Mouse (Mus musculus): ENCODE measurements around the gene Dazl.
A peak's percentile ranks its signal among the peaks of the same experiment; 100 is the strongest.
"Not testable (repeated sequence)": the region's sequence is repeated elsewhere in the genome, so short reads cannot be mapped to it uniquely, and the experiment has no call there.

Gene Dazl

DNA sequence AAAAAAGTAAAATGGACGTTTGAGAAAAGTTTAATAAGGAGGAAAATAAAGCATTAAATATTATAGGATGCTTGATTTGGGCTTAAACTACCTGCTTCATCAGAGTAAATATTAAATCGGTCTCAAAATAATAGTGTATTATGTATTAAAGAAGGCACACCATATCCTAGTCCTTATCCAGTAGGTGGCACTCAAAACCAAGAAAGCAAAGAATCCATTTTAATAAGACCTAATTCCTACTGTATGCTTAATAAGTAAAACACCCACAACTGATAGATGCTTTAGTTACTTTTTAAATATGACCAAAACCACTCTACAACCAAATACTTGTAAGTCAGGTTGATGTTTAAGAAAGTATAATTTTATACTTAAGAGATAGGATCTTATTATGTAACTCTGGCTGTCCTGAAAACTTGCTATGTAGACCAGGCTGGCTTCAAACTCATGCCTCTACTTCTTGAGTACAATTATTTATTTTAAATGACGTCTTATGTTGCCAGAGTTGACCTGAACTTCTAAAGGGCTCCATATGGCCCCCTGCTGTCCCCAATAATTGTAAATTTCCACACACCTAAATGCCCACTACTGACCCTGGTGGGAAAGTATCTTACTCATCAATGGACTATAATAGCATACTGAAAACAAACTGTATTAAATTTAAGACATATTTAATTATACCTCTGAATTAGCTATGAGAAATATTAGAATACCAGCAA lies 1.8 kb downstream of the Dazl start:
- DNase-seq (ENCODE audit: low spot score in 2 of 2): no peak

DNA sequence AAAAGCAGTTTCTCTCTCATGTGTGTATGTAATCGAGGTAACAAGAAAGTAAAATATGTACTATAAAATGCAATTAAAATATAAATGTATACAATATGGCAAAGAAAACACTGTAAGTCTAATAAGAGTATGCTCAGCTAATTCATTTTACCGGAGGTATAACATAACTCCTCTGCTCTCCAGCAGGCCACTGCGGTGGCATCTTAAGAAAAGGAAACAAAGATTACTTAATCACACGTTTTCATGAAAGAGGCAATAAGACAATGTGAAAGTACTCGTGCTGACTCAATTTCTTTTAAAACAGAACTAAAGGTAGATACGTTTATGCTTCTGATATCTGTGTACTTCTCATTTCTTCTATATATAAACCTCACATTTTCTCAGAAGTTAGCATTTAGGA lies 8.6 kb downstream of the Dazl start:
- DNase-seq (ENCODE audit: low spot score in 2 of 2): no peak

DNA sequence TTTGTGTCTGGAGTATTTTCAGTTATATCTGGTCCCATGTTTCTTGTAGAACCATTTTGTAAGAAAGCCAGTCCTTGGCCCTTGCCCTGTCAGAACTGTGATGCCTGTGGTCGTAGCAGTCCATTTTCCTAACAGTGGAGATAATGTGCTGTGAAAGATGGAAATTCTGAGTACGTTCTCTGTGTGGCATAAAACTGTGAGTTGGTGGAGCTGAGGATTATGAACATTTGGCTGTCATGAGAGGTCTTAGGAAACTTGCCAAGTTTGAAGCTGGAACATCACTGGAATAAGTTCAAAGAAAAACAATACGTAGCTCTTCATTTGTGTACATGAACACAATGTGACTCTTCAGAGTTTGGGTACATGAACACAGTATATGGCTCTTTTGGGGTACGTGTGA lies 31.8 kb downstream of the Dazl start:
- not testable (repeated sequence) for DNase-seq (ENCODE audit: low spot score in 2 of 2)

DNA sequence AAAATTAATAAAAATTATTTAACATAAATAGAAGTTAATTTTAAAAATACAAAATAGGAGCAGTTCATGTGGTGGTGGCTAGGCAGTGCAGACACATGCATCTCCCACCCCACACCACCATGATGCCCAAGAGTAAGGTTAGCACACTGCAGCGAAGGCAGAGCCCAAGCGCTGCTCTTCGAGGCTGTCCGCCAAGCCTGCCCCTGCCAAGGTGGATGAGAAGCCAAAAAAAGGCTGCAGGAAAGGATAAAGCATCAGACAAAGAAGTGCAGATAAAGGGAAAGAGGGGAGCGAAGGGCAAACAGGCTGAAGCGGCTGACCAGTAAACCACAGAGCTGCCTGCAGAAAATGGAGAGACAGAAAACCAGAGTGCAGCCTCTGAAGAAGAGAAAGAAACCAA lies 32.6 kb downstream of the Dazl start:
- DNase-seq (ENCODE audit: low spot score in 2 of 2): no peak

DNA sequence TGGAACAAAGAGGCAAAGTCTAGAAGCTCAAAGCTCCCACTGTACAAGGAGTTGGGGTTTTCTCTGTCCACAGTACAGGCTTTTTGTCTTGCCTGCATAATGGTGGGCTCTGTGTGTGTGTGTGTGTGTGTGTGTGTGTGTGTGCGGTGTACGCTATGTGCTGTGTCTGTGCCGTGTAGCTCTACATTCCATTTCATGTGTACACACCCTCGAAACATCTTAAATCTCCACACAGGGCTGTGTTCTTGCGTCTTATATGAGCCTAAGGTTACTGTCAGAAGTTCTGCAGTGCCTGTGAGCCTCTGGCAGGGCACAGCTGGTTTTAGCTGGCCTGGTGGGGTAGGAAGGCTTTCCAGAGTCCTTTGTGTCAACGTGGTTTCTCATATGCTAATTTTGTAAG lies 46.8 kb downstream of the Dazl start:
- DNase-seq (ENCODE audit: low spot score in 2 of 2): no peak

DNA sequence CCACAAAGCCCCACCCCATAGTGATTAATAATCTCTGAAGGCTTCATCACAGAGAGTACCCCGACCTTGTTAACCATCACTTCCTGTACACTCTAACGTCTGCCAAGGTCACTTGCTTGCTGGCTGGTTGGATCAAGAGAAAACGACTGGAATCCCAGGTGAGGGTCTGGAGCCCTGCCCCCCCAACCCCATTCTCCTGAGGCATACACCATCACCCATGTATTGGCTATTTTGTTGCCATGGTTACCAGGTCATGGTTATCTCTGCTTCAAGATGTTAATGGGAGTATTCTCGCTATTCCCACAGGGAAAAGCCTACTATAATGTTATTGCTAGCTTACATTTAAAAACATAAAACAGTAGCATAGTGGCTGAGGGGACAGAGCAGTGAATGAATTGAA lies 48.8 kb downstream of the Dazl start:
- DNase-seq (ENCODE audit: low spot score in 2 of 2): no peak

DNA sequence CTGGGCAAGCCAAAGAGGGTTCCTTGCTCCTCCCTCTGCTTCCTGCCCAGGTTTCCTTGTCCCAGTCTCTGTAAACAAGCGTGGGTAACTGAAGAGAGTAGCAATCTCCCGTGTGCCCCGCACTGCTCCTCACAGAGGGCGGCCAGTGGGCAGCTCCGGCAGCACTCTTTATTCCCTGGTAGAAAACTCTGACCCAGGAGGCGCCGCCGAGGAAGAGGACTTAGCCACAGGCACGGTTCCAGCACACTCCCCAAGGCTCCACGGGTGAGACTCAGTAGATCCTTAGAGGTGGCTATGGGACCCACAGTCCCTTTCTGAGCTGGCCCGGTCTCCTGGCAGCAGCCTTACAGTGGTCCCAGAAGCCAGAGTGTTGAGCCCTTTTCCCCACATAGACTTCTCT lies 50.1 kb downstream of the Dazl start:
- no peak for DNase-seq (ENCODE audit: low spot score in 2 of 2)

DNA sequence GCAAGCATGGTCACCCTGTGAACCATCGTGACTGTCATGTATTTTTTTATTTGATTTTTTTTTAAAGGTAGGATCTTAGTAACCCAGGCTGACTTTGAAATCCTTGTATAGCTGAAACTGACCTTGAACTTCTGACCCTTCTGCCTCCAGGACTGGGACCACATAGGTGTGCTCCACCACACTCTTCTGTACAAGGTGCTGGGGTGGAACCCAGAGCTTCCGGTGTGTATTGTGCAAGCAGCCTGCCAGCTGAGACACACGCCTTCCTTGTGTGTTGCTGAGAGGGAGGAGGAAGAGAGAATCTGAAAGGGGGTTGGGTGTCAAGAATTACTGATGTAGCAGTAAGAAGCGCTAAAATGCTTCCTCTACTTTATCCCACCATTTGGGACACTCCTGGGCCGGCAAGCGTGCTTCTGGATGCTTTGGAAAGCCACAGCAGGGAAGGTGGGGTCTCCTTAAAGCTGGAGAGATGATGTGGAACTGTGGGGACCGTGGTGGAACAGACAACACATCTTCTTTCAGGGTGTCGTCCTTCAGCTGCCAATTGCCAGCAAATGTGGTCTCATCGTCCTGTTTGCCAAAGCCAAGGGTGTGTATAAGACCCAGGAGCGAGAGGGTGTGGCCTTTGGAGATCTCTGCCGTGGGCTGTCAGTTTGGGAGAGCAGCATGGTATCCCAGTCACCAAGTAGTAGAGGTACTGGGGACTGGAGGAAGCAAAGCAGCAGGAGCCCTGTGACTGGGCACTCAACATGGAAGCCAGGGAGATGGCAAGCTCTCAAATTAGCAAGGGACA lies 55.4 kb downstream of the Dazl start:
- no peak for DNase-seq (ENCODE audit: low spot score in 2 of 2)

DNA sequence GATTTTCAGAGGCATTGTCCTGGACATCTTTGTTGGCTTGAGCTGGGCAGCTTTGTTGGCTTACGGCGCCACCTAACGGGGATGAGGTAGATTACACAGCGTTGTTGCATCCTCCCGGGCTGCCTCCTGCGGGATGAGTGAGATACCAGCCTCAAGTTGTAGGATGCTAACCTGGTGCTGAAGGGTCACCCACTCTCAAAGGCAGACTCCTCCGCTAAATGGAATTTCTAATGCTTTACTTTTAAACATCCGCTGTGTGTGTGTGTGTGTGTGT lies 56.1 kb downstream of the Dazl start:
- DNase-seq (ENCODE audit: low spot score in 2 of 2): peak; percentile 67 to 84

DNA sequence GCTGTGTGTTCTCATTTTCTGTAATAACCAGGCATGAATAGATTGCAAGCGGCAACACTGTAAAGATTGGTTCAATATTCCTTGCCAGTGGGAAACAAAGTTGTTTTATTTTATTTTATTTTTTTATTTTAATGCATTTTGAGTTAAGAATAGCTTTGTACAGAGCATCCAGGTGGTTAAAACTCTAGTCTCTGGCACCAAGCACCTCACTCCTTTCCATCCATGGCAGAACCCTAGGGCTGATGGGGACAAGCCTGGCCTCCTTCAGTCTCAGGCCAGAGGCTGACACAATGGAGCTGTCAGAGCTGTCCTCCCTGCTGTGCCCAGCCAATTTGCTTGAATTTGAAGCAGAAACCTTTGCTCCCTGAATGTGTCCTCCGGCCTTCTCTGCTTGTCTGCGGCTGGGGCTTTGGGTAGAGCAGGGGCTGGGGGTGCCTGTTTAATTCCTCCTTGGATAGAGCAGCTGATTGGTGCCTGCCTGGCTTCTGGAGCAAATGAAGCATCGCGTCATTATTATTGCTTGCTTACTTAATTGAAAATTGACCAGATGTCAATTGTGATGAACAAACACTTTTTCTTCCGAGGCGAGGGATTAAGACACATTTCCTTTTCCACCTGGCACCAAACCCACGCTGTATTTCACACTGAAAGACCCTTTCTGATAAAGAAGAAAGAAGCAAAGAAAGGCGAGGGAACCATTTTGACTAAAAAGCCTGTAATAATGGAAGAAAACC lies 56.6 kb downstream of the Dazl start:
- DNase-seq (ENCODE audit: low spot score in 2 of 2): no peak

DNA sequence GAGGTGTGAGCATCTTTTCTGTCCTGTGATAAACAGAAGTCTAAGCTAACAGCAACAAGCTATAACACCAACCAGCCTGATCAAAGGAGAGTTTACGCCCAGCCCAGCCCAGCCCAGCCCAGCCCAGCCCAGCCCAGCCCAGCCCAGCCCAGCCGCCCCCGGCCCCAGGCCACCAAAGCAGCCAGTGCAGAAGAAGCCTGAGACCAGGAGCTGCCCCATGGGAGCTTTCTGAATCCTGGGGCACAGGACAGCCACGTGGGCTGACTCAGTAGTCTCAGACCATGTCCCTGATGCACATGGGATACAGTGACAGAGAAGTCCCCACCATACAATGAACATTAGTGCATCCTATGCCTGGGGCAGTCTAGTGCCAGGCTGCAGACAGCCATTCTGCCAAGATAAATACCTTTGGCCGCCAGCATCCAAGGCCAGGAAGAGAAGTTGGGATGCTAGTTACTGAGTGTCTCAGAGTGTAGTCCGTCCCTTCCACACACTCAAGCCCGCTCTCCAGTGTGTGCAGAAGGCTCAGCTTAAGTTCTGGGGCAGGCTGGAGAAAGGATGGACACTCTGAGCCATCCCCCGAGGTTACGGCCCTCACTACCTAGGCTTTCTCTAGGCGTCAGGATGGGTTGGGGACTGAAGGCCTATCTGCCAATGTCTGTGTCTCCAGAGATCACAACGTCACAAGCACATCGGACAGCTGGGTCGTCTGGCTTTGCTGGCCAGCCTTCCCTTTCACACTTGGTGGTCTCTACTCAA lies 57.3 kb downstream of the Dazl start:
- no peak for DNase-seq (ENCODE audit: low spot score in 2 of 2)

DNA sequence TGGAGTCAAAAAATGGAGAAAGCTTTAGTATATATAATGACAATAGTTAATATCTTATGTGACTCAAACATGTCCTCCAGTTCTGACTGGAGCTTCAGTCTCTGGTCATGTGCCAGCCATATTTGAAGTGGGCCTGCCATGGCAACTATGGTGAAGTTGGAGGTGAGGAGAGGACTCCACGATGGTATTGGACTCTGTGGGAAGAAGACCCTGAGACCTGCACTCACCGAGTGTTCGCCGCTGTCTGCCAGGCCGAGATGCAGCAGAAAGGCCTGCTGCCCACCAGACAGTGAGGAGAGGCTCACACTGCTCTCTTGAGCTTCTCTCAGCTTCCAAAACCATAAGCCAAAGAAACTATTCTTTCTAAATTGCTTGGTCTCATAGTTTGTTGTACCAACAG lies 59.5 kb downstream of the Dazl start:
- DNase-seq (ENCODE audit: low spot score in 2 of 2): no peak

DNA sequence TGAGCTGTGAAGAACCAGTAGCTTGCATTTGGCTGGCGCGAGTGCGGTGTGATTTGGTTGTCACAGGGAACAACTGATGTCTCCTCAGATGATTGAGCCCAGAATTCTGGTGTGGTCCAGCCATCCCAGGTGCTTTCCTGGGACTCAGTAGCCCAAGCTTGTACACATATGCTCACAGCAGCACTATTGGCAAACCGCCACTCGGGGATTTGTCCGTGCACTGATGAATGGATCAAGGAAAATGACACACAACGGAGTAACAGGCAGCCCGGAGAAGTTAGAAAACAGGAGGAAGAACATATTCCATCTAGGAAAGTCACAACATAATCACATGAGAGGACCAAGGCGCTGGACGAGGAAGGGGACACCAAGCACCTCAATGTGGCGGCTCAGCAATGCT lies 60.6 kb downstream of the Dazl start:
- no peak for DNase-seq (ENCODE audit: low spot score in 2 of 2)

DNA sequence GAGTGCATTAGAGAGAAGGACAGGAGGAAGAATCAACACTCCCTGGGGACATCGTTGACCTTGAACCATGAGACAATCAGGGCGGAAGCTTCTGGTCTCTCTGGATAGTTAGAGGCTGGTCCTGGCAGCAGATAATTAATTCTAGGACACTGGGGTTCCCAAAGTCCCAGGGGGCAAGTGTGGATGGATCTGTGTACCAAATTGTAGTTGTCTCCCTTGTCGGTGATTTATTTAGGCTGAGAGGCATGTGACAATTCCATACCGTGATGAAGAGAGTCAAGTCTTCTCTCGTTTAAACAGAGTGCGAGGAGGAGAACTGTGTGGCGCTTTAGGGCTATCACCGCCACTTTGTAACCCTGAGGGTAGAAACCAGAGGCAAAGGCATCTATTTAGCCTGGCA lies 62.2 kb downstream of the Dazl start:
- no peak for DNase-seq (ENCODE audit: low spot score in 2 of 2)

DNA sequence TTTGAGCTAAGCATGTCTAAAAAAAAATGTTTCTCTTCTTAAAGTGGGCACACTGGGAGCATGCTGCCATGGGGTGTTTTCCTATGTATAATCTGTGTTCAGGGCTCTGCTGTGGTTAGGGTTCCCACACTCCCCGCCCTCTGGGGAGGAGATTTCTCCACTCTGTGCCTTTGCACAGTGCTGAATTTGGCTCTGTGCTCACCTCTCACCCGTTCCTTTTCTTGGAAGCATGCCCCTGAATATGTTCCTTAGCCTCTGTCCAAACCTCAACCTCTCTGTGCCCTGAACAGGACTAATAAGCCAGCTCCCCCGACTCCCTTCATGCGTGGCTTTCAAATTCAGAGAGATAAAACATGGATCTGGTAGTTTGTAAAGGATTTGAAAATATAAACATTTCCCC lies 63.9 kb downstream of the Dazl start:
- DNase-seq (ENCODE audit: low spot score in 2 of 2): no peak
